Mouse (Mus musculus): ENCODE measurements at regions not wholly inside any gene's neighbourhood (a gene's known extent, or its start where the extent isn't known, plus 50 kb on each side); places are given as distances from the start of the nearest gene placed in this dataset.

GRCm38 (mm10) chr14:48370322-48370721, 75.6 kb upstream of the Tmem260 start:
- no peak for TF ChIP-seq CTCF (IDR thresholded peaks at IDR 0.05; ENCODE audit: control insufficient read depth, insufficient read depth, insufficient replicate concordance, low read depth, low read length)
- TF ChIP-seq POLR2A (IDR thresholded peaks at IDR 0.05; ENCODE audit: control insufficient read depth, low read depth, low read length) = no peak
